Mouse (Mus musculus) ovary, adult 18-20 months (tissue): ENCODE data around the gene Nr4a1.

Experiments
- DNase-seq: peaks from one replicate; pipeline ENCODE4 v3.0.0; 2022; ENCODE audit warnings: low spot score, mixed read lengths

Nr4a1 gene

DNA sequence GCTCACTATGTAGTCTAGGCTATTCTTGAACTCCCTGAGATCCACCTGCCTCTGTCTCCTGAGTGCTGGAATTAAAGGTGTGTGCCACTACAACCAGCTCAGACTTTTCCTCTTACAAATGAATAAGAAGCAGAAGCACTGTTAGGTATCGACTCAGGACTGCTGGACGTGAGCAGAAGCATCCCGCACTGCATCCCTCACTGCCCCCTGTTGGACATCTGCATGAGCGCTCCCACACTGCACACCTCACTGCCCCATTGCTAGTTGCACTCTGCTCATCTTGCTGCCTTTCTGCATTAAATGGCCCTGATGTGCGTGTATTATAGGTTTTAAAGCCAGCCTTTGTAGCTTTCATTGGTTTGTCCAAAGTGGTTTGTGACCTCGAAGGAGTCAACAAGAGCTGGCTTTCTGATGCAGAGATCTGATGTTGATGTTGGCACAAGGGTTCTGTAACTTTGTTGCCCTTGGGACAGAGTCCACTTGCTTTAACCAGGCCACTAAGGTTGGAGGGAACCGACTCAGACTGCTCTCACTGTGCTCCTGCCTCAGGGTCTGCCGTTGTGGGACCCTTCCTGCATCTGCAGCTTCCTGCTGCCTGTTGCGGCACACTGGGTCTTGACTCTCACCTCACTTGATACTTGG lies 32.2 kb downstream of the Nr4a1 start:
- no peak for DNase-seq

DNA sequence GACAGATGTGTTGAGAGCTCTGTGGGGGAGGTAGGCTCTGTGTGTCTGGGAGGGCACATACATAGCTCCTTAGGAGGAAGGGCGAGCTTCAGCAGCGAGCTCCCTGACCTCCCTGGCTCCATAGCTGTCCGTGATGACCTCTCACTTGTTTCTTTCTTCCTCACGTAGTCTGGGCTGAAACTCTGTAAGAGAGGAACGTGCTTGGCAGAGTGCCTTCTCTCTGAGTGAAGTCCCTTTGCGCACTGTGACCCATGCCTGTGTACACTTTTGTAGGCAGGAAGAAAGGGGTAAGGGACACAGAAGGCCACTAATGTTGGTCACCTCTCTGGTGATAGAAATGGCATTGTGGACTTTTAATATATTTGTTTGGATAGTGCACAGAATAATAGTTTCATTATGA lies 33.3 kb downstream of the Nr4a1 start:
- no peak for DNase-seq

- no peak for DNase-seq
Observed at GRCm38 (mm10) chr15:101290354-101290753, 36.3 kb downstream of the Nr4a1 start.

DNA sequence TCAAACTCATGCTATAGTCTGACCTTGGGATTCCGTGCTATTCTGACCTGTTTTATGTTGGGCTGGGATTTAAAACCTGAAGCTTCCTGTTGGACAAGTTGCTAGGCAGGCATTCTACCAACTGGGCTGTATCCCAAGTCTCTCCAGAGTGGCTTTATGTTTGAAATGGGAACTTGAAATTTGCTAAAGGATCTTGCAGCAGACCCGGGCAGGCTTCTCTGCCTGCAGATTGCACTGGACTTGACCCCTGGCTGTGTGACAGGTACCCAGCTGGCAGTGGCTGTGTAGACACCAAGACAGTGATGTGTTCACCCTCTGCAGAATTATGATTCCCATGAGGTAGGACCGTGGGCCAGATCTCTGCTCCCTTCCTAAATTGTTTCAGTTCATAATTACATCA lies 37.9 kb downstream of the Nr4a1 start:
- DNase-seq, result no peak

- no peak for DNase-seq
Observed at GRCm38 (mm10) chr15:101293025-101293621, 39.1 kb downstream of the Nr4a1 start, which contains the start of gene 6030408B16Rik. 6030408B16Rik (plus strand) TSS chr15:101293212.

- DNase-seq, result no peak
Observed at GRCm38 (mm10) chr15:101294028-101294894, 40.2 kb downstream of the Nr4a1 start.

- no peak for DNase-seq
Observed at GRCm38 (mm10) chr15:101295106-101295505, 41.0 kb downstream of the Nr4a1 start.

- DNase-seq, result no peak
Observed at GRCm38 (mm10) chr15:101295616-101296015, 41.5 kb downstream of the Nr4a1 start.

- no peak for DNase-seq
Observed at GRCm38 (mm10) chr15:101296091-101296490, 42.0 kb downstream of the Nr4a1 start.

DNA sequence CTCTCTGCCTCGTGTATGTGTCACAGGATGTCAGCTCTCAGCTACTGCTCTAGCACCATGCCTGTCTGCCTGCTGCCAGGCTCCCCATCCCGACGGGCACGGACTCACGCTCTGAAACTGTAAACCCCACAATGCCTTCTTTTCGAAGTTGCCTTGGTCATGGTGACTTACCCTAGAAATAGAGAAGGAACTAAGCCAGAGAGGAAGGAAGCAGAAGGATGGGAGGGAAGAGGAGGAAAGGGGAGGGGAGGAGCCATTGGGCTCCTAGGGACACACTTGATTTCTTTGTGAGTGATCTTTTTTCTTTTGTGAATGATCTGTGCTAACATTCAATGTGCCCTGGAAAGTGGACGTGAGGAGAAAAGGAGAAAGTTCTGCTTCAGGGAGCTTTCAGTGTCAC lies 43.9 kb downstream of the Nr4a1 start:
- DNase-seq, result no peak

DNA sequence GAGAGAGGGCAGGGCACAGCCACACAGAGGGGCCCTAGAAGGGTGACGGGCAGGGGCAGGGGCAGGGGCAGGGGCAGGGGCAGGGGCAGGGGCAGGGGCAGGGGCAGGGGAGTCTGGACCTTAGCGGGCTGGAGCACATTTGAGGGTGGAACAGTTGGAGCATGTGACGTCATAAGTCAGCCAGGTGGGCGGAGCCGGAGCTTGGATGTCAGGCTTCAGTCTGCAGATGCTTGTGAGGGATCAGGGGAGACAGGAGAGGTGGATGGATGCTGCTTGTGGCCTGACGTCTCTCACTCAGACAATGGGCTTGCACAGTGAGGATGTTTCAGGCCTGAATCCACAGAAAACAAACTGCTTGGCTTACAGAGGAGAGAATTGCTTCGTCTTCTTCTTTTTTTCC lies 44.5 kb downstream of the Nr4a1 start:
- no peak for DNase-seq

GRCm38 (mm10) chr15:101299480-101299960 lies 45.5 kb downstream of the Nr4a1 start:
- no peak for DNase-seq

- no peak for DNase-seq
Observed at GRCm38 (mm10) chr15:101300128-101300527, 46.1 kb downstream of the Nr4a1 start.

GRCm38 (mm10) chr15:101302201-101302600 lies 48.1 kb downstream of the Nr4a1 start:
- DNase-seq, result no peak

GRCm38 (mm10) chr15:101303830-101304229 lies 49.8 kb downstream of the Nr4a1 start:
- DNase-seq, result no peak

DNA sequence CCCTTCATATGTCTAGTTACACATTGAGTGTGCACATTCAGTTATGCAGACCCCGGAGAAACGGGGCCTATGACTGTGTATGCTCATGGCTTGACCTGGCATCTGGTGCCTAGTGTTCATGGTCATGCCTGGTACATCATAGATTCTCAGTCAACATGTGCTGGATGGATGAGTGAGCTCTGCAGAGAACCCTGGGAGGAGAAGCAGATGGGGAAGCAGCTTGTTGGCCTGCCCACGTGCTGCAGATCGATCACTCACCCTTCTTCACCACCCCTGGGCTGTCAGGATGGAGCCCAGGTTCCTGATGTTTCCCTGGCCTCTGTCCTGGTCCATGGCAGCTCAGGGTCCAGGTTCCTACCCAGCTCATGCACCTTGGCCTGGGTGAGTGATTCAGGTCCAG lies 52.4 kb downstream of the Nr4a1 start:
- no peak for DNase-seq

GRCm38 (mm10) chr15:101308440-101309348 lies 54.6 kb downstream of the Nr4a1 start:
- no peak for DNase-seq

GRCm38 (mm10) chr15:101309493-101309892 lies 55.4 kb downstream of the Nr4a1 start:
- no peak for DNase-seq

DNA sequence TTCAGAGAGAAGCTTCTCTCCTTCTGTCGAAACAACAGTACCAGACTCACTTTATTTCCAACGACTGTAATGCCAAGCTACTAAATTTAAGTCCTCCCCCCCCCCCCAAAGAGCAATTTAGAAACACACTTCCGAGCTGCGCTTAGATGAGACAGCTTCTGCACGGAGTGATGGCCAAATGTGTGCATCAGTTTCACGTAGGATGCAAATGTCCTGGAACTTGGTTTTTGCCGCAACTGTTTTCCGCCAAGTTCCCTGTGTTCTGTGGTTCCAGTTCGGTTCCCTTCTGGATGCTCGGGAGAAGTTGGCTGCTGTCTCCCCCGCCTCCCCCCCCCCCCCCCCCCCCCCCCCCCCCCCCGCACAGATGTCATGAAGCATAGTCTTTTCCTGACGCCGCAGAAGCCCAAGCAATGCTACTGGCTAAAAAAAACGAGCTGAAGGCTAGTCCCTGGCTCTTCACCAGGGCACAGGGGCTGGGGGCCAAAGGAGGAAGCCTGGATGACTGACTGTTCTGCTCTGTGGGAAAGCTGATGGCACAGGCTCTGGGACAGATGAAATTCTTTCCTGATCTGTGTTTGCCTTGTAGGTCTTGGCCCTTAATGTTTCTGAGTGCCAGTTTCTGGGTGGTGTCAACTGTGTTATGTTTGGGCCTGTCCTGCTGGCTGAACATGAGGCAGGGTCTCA lies 57.2 kb downstream of the Nr4a1 start:
- DNase-seq, result no peak

- no peak for DNase-seq
Observed at GRCm38 (mm10) chr15:101312006-101312405, 57.9 kb downstream of the Nr4a1 start.

DNA sequence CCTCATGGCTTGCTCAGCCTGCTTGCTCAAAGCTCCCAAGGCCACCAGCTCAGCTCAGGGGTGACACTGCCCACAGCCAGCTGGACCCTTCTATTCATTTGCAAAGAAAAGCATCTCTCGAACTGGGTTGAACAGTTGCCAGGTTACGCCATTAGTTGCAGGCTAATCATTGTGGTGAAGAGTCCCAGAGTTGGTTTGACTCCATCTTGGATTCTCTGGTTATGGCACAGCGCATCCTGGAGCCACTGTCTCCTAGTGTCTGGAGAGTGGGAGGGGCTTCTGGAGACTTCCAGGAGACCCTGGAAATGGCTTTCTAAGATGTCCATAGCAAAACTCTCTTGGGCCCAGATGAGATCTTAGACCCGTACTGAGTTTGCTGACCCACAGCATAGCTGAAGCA lies 61.3 kb downstream of the Nr4a1 start:
- DNase-seq, result no peak
